Mouse (Mus musculus) intestine, postnatal 0 days (tissue): ENCODE results near the gene Tlr12. TPM values are rescaled to one million over a fixed set of nuclear protein-coding genes. Genes with fewer than 3 reads are reported as not detected.

Source experiments
- ATAC-seq: fragments of 200-750 bp; cut with Nextera tagmentation; 2 replicates; pipeline ENCODE4 v1.8.0; 2017; ENCODE audit warnings: mild to moderate bottlenecking, moderate TSS enrichment, moderate library complexity
- H3K27ac ChIP-seq: fragments of 300-500 bp; sonication (generic); 2 replicates; pipeline ENCODE4 v1.5.1; 2014; ENCODE audit warnings: mild to moderate bottlenecking, low read depth, low read length, moderate library complexity
- H3K27me3 ChIP-seq: fragments of 300-500 bp; sonication (generic); replicated peaks from 2 replicates; pipeline ENCODE4 v1.6.1; 2014; ENCODE audit warnings: low read length, mixed read lengths; ENCODE audit not compliant: control insufficient read depth, insufficient read depth
- H3K36me3 ChIP-seq: fragments of 300-500 bp; sonication (generic); 2 replicates; pipeline ENCODE4 v1.6.1; 2014; ENCODE audit warnings: mild to moderate bottlenecking, moderate library complexity; ENCODE audit not compliant: control insufficient read depth, insufficient read depth
- H3K4me1 ChIP-seq: fragments of 300-500 bp; sonication (generic); replicated peaks from 2 replicates; pipeline ENCODE4 v1.6.1; 2014; ENCODE audit warnings: antibody characterized with exemption, low read length, mixed read lengths; ENCODE audit not compliant: control insufficient read depth, insufficient read depth
- H3K4me2 ChIP-seq: fragments of 300-500 bp; sonication (generic); replicated peaks from 2 replicates; pipeline ENCODE4 v1.6.1; 2014; ENCODE audit warnings: low read depth, mild to moderate bottlenecking, moderate library complexity
- H3K4me3 ChIP-seq: fragments of 300-500 bp; sonication (generic); 2 replicates; pipeline ENCODE4 v1.5.1; 2014; ENCODE audit warnings: low read depth, low read length
- H3K9ac ChIP-seq: fragments of 300-500 bp; sonication (generic); 2 replicates; pipeline ENCODE4 v1.6.1; 2014; ENCODE audit warnings: mild to moderate bottlenecking, low read depth, low read length
- H3K9me3 ChIP-seq: fragments of 300-500 bp; sonication (generic); 2 replicates; pipeline ENCODE4 v1.6.1; 2016; ENCODE audit warnings: mixed run types; ENCODE audit not compliant: control insufficient read depth
- CTCF ChIP-seq: sonication (generic); IDR thresholded peaks from 2 replicates; pipeline ENCODE4 v1.5.1; 2016; ENCODE audit warnings: low read depth, mild to moderate bottlenecking, control low read depth, antibody characterized with exemption, moderate library complexity
- WGBS: fragments of 180-500 bp; shearing (Covaris S2); extraction: QIAGEN DNeasy Blood & Tissue Kit; methylation state at CpG from one replicate; pipeline ENCODE4 v1.1.7; 2014; 5-methylcytosine and 5-hydroxymethylcytosine counted together
- polyA plus RNA-seq: library from polyadenylated mRNA; unstranded; fragments of >200 nt; fragmentation: Nextera tagmentation; extraction: Ambion mirVana; gene quantifications from 2 replicates; pipeline ENCODE4 v1.2.1, GENCODE M21; 2015

The Tlr12 gene
- polyA plus RNA-seq, 1 experiment from 2014 or later, result 2.1 TPM

- WGBS, result 65% methylated on average over 6 of the region's 6 CpGs
- TF ChIP-seq CTCF, result no peak
Measured at GRCm38 (mm10) chr4:128645896-128646295, 27.5 kb upstream of the Tlr12 start.

GRCm38 (mm10) chr4:128641766-128642717, 23.6 kb upstream of the Tlr12 start:
- ATAC-seq, result peak; percentile 57
- Histone ChIP-seq H3K4me1 (peaks cover 8% of the 10 kb centered on the region; the same call in 1 of the 2 replicates), H3K36me3 (no peaks in the 10 kb centered on the region), H3K9me3 (no peaks in the 10 kb centered on the region), H3K4me2 (no peak overlapping the region), H3K27ac (peak overlapping the region; percentile 17; the same call in 1 of the 2 replicates), H3K27me3 (no peaks in the 10 kb centered on the region), H3K9ac (no peak overlapping the region), H3K4me3 (no peak overlapping the region)
- 28% methylated on average over 23 of the region's 23 CpGs for WGBS
- TF ChIP-seq CTCF, result no peak

More at GRCm38 (mm10) chr4:128645896-128646295, 27.5 kb upstream of the Tlr12 start:
- no peak overlapping the region for H3K27ac ChIP-seq
- no peak overlapping the region for H3K4me2 ChIP-seq
- no peaks in the 10 kb centered on the region; the same call in 1 of the 2 replicates for H3K4me1 ChIP-seq
- H3K4me3 ChIP-seq, result no peak overlapping the region
- no peak overlapping the region for H3K9ac ChIP-seq
- H3K36me3 ChIP-seq, result no peaks in the 10 kb centered on the region
- no peaks in the 10 kb centered on the region for H3K27me3 ChIP-seq
- no peak for ATAC-seq
- no peaks in the 10 kb centered on the region for H3K9me3 ChIP-seq

- no peaks in the 10 kb centered on the region for H3K9me3 ChIP-seq
Measured at GRCm38 (mm10) chr4:128638265-128638923, 20.0 kb upstream of the Tlr12 start.

GRCm38 (mm10) chr4:128637250-128637649, 18.8 kb upstream of the Tlr12 start:
- H3K4me3 ChIP-seq, result no peak overlapping the region
- no peak overlapping the region for H3K9ac ChIP-seq
- no peak for ATAC-seq
- H3K4me1 ChIP-seq, result peaks cover 12% of the 10 kb centered on the region; the same call in 1 of the 2 replicates
- no peaks in the 10 kb centered on the region for H3K36me3 ChIP-seq
- WGBS, result 38% methylated on average over 11 of the region's 11 CpGs
- no peak overlapping the region for H3K4me2 ChIP-seq
- no peaks in the 10 kb centered on the region for H3K27me3 ChIP-seq
- H3K9me3 ChIP-seq, result no peaks in the 10 kb centered on the region
- H3K27ac ChIP-seq, result no peak overlapping the region; the same call in 1 of the 2 replicates
- no peak for TF ChIP-seq CTCF

More at GRCm38 (mm10) chr4:128638265-128638923, 20.0 kb upstream of the Tlr12 start:
- Histone ChIP-seq H3K4me3 (no peak overlapping the region), H3K36me3 (no peaks in the 10 kb centered on the region), H3K27me3 (no peaks in the 10 kb centered on the region), H3K9ac (no peak overlapping the region), H3K4me2 (no peak overlapping the region), H3K27ac (no peak overlapping the region), H3K4me1 (peaks cover 12% of the 10 kb centered on the region; the same call in 1 of the 2 replicates)
- TF ChIP-seq CTCF, result no peak
- ATAC-seq, result no peak
- WGBS, result 77% methylated on average over 18 of the region's 18 CpGs

- no peak overlapping the region for H3K9ac ChIP-seq
- no peaks in the 10 kb centered on the region for H3K36me3 ChIP-seq
- H3K27me3 ChIP-seq, result no peaks in the 10 kb centered on the region
- H3K27ac ChIP-seq, result no peak overlapping the region
- WGBS, result 46% methylated on average over 10 of the region's 10 CpGs
- H3K4me3 ChIP-seq, result no peak overlapping the region
- no peak overlapping the region for H3K4me2 ChIP-seq
- TF ChIP-seq CTCF, result 0 out of 2 replicates have a peak, but pooled peaks have one; percentile 15
- no peak for ATAC-seq
- no peaks in the 10 kb centered on the region for H3K9me3 ChIP-seq
- peaks cover 12% of the 10 kb centered on the region; the same call in 1 of the 2 replicates for H3K4me1 ChIP-seq
Measured at GRCm38 (mm10) chr4:128635894-128636585, 17.6 kb upstream of the Tlr12 start.

- 48% methylated on average over 7 of the region's 7 CpGs for WGBS
- H3K27ac ChIP-seq, result no peak overlapping the region
Measured at GRCm38 (mm10) chr4:128635451-128635850, 17.0 kb upstream of the Tlr12 start.

More at GRCm38 (mm10) chr4:128635451-128635850, 17.0 kb upstream of the Tlr12 start:
- Histone ChIP-seq H3K36me3 (no peaks in the 10 kb centered on the region), H3K9me3 (no peaks in the 10 kb centered on the region), H3K4me1 (peaks cover 12% of the 10 kb centered on the region; the same call in 1 of the 2 replicates), H3K4me2 (no peak overlapping the region), H3K27me3 (no peaks in the 10 kb centered on the region), H3K9ac (no peak overlapping the region), H3K4me3 (no peak overlapping the region)
- no peak for ATAC-seq
- TF ChIP-seq CTCF, result no peak
